Mouse (Mus musculus): ENCODE data around the gene Dusp2. TPM values are rescaled to one million over a fixed set of nuclear protein-coding genes. Genes with fewer than 3 reads are reported as not detected.

Dusp2 gene
- polyA plus RNA-seq, 1 experiment from 2014 or later: 7.1 TPM

GRCm38 (mm10) chr2:127306123-127306522, 29.8 kb upstream of the Dusp2 start:
- H3K4me3 ChIP-seq (ENCODE audit: low read depth, low read length): no peak overlapping the region

GRCm38 (mm10) chr2:127307179-127307578, 28.8 kb upstream of the Dusp2 start:
- 36% methylated on average over 3 of the region's 3 CpGs for WGBS
- no peak for DNase-seq (ENCODE audit: low spot score)
- H3K27me3 ChIP-seq (replicated peaks; ENCODE audit: control insufficient read depth, insufficient read depth, low read length): no peaks in the 10 kb centered on the region
- no peaks in the 10 kb centered on the region for H3K9me3 ChIP-seq (ENCODE audit: control insufficient read depth, low read length)
- ATAC-seq (ENCODE audit: low read depth): no peak
- H3K36me3 ChIP-seq (ENCODE audit: control insufficient read depth, insufficient read depth, low read length): no peaks in the 10 kb centered on the region
- H3K4me1 ChIP-seq (ENCODE audit: control insufficient read depth, insufficient read depth, low read length): no peaks in the 10 kb centered on the region
- H3K4me2 ChIP-seq (ENCODE audit: low read depth, low read length): no peak overlapping the region
- H3K4me3 ChIP-seq (ENCODE audit: low read depth, low read length): no peak overlapping the region
- H3K27ac ChIP-seq (replicated peaks; ENCODE audit: low read depth, low read length): no peak overlapping the region
- H3K9ac ChIP-seq (ENCODE audit: low read depth, low read length): no peak overlapping the region

More at GRCm38 (mm10) chr2:127306123-127306522, 29.8 kb upstream of the Dusp2 start:
- no peaks in the 10 kb centered on the region for H3K27me3 ChIP-seq (replicated peaks; ENCODE audit: control insufficient read depth, insufficient read depth, low read length)
- H3K9ac ChIP-seq (ENCODE audit: low read depth, low read length): no peak overlapping the region
- no peak for DNase-seq (ENCODE audit: low spot score)
- H3K4me1 ChIP-seq (ENCODE audit: control insufficient read depth, insufficient read depth, low read length): no peaks in the 10 kb centered on the region
- ATAC-seq (ENCODE audit: low read depth): no peak
- no peak overlapping the region for H3K4me2 ChIP-seq (ENCODE audit: low read depth, low read length)
- H3K27ac ChIP-seq (replicated peaks; ENCODE audit: low read depth, low read length): no peak overlapping the region
- H3K36me3 ChIP-seq (ENCODE audit: control insufficient read depth, insufficient read depth, low read length): peaks cover 7% of the 10 kb centered on the region; the same call in 1 of the 2 replicates
- no peaks in the 10 kb centered on the region for H3K9me3 ChIP-seq (ENCODE audit: control insufficient read depth, low read length)

GRCm38 (mm10) chr2:127308660-127309059, 27.3 kb upstream of the Dusp2 start:
- H3K4me1 ChIP-seq (ENCODE audit: control insufficient read depth, insufficient read depth, low read length): no peaks in the 10 kb centered on the region
- H3K36me3 ChIP-seq (ENCODE audit: control insufficient read depth, insufficient read depth, low read length): no peaks in the 10 kb centered on the region
- DNase-seq (ENCODE audit: low spot score) (no peak), ATAC-seq (ENCODE audit: low read depth) (no peak)
- no peak overlapping the region for H3K4me2 ChIP-seq (ENCODE audit: low read depth, low read length)
- no peaks in the 10 kb centered on the region for H3K9me3 ChIP-seq (ENCODE audit: control insufficient read depth, low read length)
- H3K27ac ChIP-seq (replicated peaks; ENCODE audit: low read depth, low read length): no peak overlapping the region
- H3K9ac ChIP-seq (ENCODE audit: low read depth, low read length): no peak overlapping the region
- H3K27me3 ChIP-seq (replicated peaks; ENCODE audit: control insufficient read depth, insufficient read depth, low read length): no peaks in the 10 kb centered on the region
- 92% methylated on average over 2 of the region's 2 CpGs for WGBS
- H3K4me3 ChIP-seq (ENCODE audit: low read depth, low read length): no peak overlapping the region

GRCm38 (mm10) chr2:127310246-127310645, 25.7 kb upstream of the Dusp2 start:
- Histone ChIP-seq H3K27ac (replicated peaks; ENCODE audit: low read depth, low read length) (no peak overlapping the region), H3K4me2 (ENCODE audit: low read depth, low read length) (no peak overlapping the region), H3K36me3 (ENCODE audit: control insufficient read depth, insufficient read depth, low read length) (no peaks in the 10 kb centered on the region), H3K27me3 (replicated peaks; ENCODE audit: control insufficient read depth, insufficient read depth, low read length) (no peaks in the 10 kb centered on the region), H3K4me3 (ENCODE audit: low read depth, low read length) (no peak overlapping the region), H3K9ac (ENCODE audit: low read depth, low read length) (no peak overlapping the region), H3K4me1 (ENCODE audit: control insufficient read depth, insufficient read depth, low read length) (no peaks in the 10 kb centered on the region), H3K9me3 (ENCODE audit: control insufficient read depth, low read length) (no peaks in the 10 kb centered on the region)
- ATAC-seq (ENCODE audit: low read depth) (no peak), DNase-seq (ENCODE audit: low spot score) (no peak)
- 50% methylated on average over 2 of the region's 2 CpGs for WGBS

- Histone ChIP-seq H3K27me3 (replicated peaks; ENCODE audit: control insufficient read depth, insufficient read depth, low read length) (no peaks in the 10 kb centered on the region), H3K4me2 (ENCODE audit: low read depth, low read length) (no peak overlapping the region), H3K9me3 (ENCODE audit: control insufficient read depth, low read length) (no peaks in the 10 kb centered on the region), H3K4me3 (ENCODE audit: low read depth, low read length) (no peak overlapping the region), H3K9ac (ENCODE audit: low read depth, low read length) (no peak overlapping the region), H3K27ac (replicated peaks; ENCODE audit: low read depth, low read length) (no peak overlapping the region), H3K4me1 (ENCODE audit: control insufficient read depth, insufficient read depth, low read length) (no peaks in the 10 kb centered on the region), H3K36me3 (ENCODE audit: control insufficient read depth, insufficient read depth, low read length) (no peaks in the 10 kb centered on the region)
- WGBS: 89% methylated on average over 7 of the region's 7 CpGs
- no peak for DNase-seq (ENCODE audit: low spot score)
- no peak for ATAC-seq (ENCODE audit: low read depth)
Observed at GRCm38 (mm10) chr2:127310685-127311084, 25.3 kb upstream of the Dusp2 start.

- DNase-seq (ENCODE audit: low spot score): no peak
- H3K36me3 ChIP-seq (ENCODE audit: control insufficient read depth, insufficient read depth, low read length): no peaks in the 10 kb centered on the region
- no peak overlapping the region for H3K4me2 ChIP-seq (ENCODE audit: low read depth, low read length)
- no peak overlapping the region for H3K27ac ChIP-seq (replicated peaks; ENCODE audit: low read depth, low read length)
- no peak for ATAC-seq (ENCODE audit: low read depth)
- 86% methylated on average over 1 of the region's 1 CpGs for WGBS
- H3K4me3 ChIP-seq (ENCODE audit: low read depth, low read length): no peak overlapping the region
- no peaks in the 10 kb centered on the region for H3K9me3 ChIP-seq (ENCODE audit: control insufficient read depth, low read length)
- no peaks in the 10 kb centered on the region for H3K4me1 ChIP-seq (ENCODE audit: control insufficient read depth, insufficient read depth, low read length)
- no peaks in the 10 kb centered on the region for H3K27me3 ChIP-seq (replicated peaks; ENCODE audit: control insufficient read depth, insufficient read depth, low read length)
- H3K9ac ChIP-seq (ENCODE audit: low read depth, low read length): no peak overlapping the region
Observed at GRCm38 (mm10) chr2:127311193-127311592, 24.8 kb upstream of the Dusp2 start.

- Histone ChIP-seq H3K36me3 (ENCODE audit: control insufficient read depth, insufficient read depth, low read length) (no peaks in the 10 kb centered on the region), H3K4me3 (ENCODE audit: low read depth, low read length) (no peak overlapping the region), H3K4me2 (ENCODE audit: low read depth, low read length) (no peak overlapping the region), H3K9me3 (ENCODE audit: control insufficient read depth, low read length) (no peaks in the 10 kb centered on the region), H3K27ac (replicated peaks; ENCODE audit: low read depth, low read length) (no peak overlapping the region), H3K27me3 (replicated peaks; ENCODE audit: control insufficient read depth, insufficient read depth, low read length) (no peaks in the 10 kb centered on the region), H3K4me1 (ENCODE audit: control insufficient read depth, insufficient read depth, low read length) (no peaks in the 10 kb centered on the region), H3K9ac (ENCODE audit: low read depth, low read length) (no peak overlapping the region)
- ATAC-seq (ENCODE audit: low read depth): no peak
- WGBS: 95% methylated on average over 4 of the region's 4 CpGs
- no peak for DNase-seq (ENCODE audit: low spot score)
Observed at GRCm38 (mm10) chr2:127312801-127313200, 23.2 kb upstream of the Dusp2 start.

- no peak overlapping the region for H3K4me3 ChIP-seq (ENCODE audit: low read depth, low read length)
- H3K9ac ChIP-seq (ENCODE audit: low read depth, low read length): no peak overlapping the region
- no peak for DNase-seq (ENCODE audit: low spot score)
- WGBS: 43% methylated on average over 4 of the region's 4 CpGs
- no peak overlapping the region for H3K4me2 ChIP-seq (ENCODE audit: low read depth, low read length)
- H3K27me3 ChIP-seq (replicated peaks; ENCODE audit: control insufficient read depth, insufficient read depth, low read length): no peaks in the 10 kb centered on the region
- no peak for ATAC-seq (ENCODE audit: low read depth)
- no peaks in the 10 kb centered on the region for H3K36me3 ChIP-seq (ENCODE audit: control insufficient read depth, insufficient read depth, low read length)
- no peaks in the 10 kb centered on the region for H3K4me1 ChIP-seq (ENCODE audit: control insufficient read depth, insufficient read depth, low read length)
- no peak overlapping the region for H3K27ac ChIP-seq (replicated peaks; ENCODE audit: low read depth, low read length)
- H3K9me3 ChIP-seq (ENCODE audit: control insufficient read depth, low read length): no peaks in the 10 kb centered on the region
Observed at GRCm38 (mm10) chr2:127313878-127314277, 22.1 kb upstream of the Dusp2 start.

GRCm38 (mm10) chr2:127314467-127315154, 21.3 kb upstream of the Dusp2 start:
- 67% methylated on average over 6 of the region's 6 CpGs for WGBS
- no peaks in the 10 kb centered on the region for H3K9me3 ChIP-seq (ENCODE audit: control insufficient read depth, low read length)
- no peak overlapping the region for H3K4me2 ChIP-seq (ENCODE audit: low read depth, low read length)
- no peaks in the 10 kb centered on the region for H3K4me1 ChIP-seq (ENCODE audit: control insufficient read depth, insufficient read depth, low read length)
- no peaks in the 10 kb centered on the region for H3K27me3 ChIP-seq (replicated peaks; ENCODE audit: control insufficient read depth, insufficient read depth, low read length)
- ATAC-seq (ENCODE audit: low read depth): no peak
- DNase-seq (ENCODE audit: low spot score): no peak
- H3K36me3 ChIP-seq (ENCODE audit: control insufficient read depth, insufficient read depth, low read length): no peaks in the 10 kb centered on the region
- H3K27ac ChIP-seq (replicated peaks; ENCODE audit: low read depth, low read length): no peak overlapping the region
- no peak overlapping the region for H3K9ac ChIP-seq (ENCODE audit: low read depth, low read length)
- H3K4me3 ChIP-seq (ENCODE audit: low read depth, low read length): no peak overlapping the region
